Mouse (Mus musculus) forebrain, embryonic 10.5 days (tissue): ENCODE results near the gene Olfr211. TPM values are rescaled to one million over a fixed set of nuclear protein-coding genes. Genes with fewer than 3 reads are reported as not detected.
"Not testable (repeated sequence)": the region's sequence is repeated elsewhere in the genome, so short reads cannot be mapped to it uniquely, and the experiment has no call there.

Experiments used
- DNase-seq: peaks from one replicate; pipeline ENCODE4 v3.0.0-alpha.2; 2017; ENCODE audit warnings: low spot score; ENCODE audit errors: extremely low spot score
- H3K27ac ChIP-seq: fragments of 300-500 bp; sonication (generic); 2 replicates; pipeline ENCODE4 v1.5.1; 2016; ENCODE audit warnings: mild to moderate bottlenecking
- H3K27me3 ChIP-seq: fragments of 300-500 bp; sonication (generic); 2 replicates; pipeline ENCODE4 v1.6.1; 2016; ENCODE audit warnings: mild to moderate bottlenecking; ENCODE audit not compliant: poor library complexity, severe bottlenecking
- H3K36me3 ChIP-seq: fragments of 300-500 bp; sonication (generic); replicated peaks from 2 replicates; pipeline ENCODE4 v1.6.1; 2016; ENCODE audit warnings: mild to moderate bottlenecking, moderate library complexity
- H3K4me1 ChIP-seq: fragments of 300-500 bp; sonication (generic); 2 replicates; pipeline ENCODE4 v1.6.1; 2016
- H3K4me3 ChIP-seq: fragments of 300-500 bp; sonication (generic); 2 replicates; pipeline ENCODE4 v1.5.1; 2016; ENCODE audit warnings: mild to moderate bottlenecking, moderate library complexity
- H3K9me3 ChIP-seq: fragments of 300-500 bp; sonication (generic); 2 replicates; pipeline ENCODE4 v1.6.1; 2016; ENCODE audit warnings: mild to moderate bottlenecking, moderate library complexity
- WGBS: fragments of 180-500 bp; shearing (Covaris S2); methylation state at CpG from one replicate; pipeline ENCODE4 v1.1.7; 2016; 5-methylcytosine and 5-hydroxymethylcytosine counted together
- polyA plus RNA-seq: library from polyadenylated mRNA; unstranded; fragments of >200 nt; fragmentation: Nextera tagmentation; extraction: Ambion mirVana; gene quantifications from 2 replicates; pipeline ENCODE4 v1.2.1, GENCODE M21; 2016

The Olfr211 gene
- polyA plus RNA-seq, 1 experiment from 2014 or later, result not detected

- Histone ChIP-seq H3K4me3 (no peak overlapping the region), H3K27me3 (no peaks in the 10 kb centered on the region), H3K4me1 (no peaks in the 10 kb centered on the region), H3K9me3 (peaks cover 1% of the 10 kb centered on the region; the same call in 1 of the 2 replicates), H3K36me3 (no peaks in the 10 kb centered on the region), H3K27ac (no peak overlapping the region)
- 83% methylated on average over 1 of the region's 1 CpGs for WGBS
- no peak for DNase-seq
These were observed 7.1 kb downstream of the Olfr211 start for GRCm38 (mm10) chr6:116495960-116496359.

- H3K36me3 ChIP-seq, H3K27me3 ChIP-seq, H3K4me1 ChIP-seq, H3K27ac ChIP-seq, H3K4me3 ChIP-seq, DNase-seq: not testable (repeated sequence)
- H3K9me3 ChIP-seq, result peaks cover 34% of the 10 kb centered on the region
- 94% methylated on average over 20 of the region's 20 CpGs for WGBS
These were observed 17.6 kb downstream of the Olfr211 start, which contains the start of gene Olfr212 for GRCm38 (mm10) chr6:116506302-116507003. TSS of gene Olfr212 (plus strand) at chr6:116506516.

- no peaks in the 10 kb centered on the region for H3K27me3 ChIP-seq
- no peak overlapping the region for H3K27ac ChIP-seq
- H3K9me3 ChIP-seq, result no peaks in the 10 kb centered on the region
- H3K4me1 ChIP-seq, result no peaks in the 10 kb centered on the region
- no peaks in the 10 kb centered on the region for H3K36me3 ChIP-seq
- no peak for DNase-seq
- no peak overlapping the region for H3K4me3 ChIP-seq
These were observed 25.9 kb downstream of the Olfr211 start for GRCm38 (mm10) chr6:116514832-116515231.

- WGBS, result 82% methylated on average over 1 of the region's 1 CpGs
- Histone ChIP-seq H3K4me1 (no peaks in the 10 kb centered on the region), H3K27me3 (no peaks in the 10 kb centered on the region), H3K9me3 (no peaks in the 10 kb centered on the region), H3K4me3 (no peak within 1 kb of the TSS), H3K27ac (no peak within 1 kb of the TSS), H3K36me3 (no peaks in the 10 kb centered on the region)
- no peak for DNase-seq
These were observed 49.3 kb downstream of the Olfr211 start, which contains the start of gene Olfr213 for GRCm38 (mm10) chr6:116538156-116538555. TSS of gene Olfr213 (plus strand) at chr6:116538456.

- Histone ChIP-seq H3K27ac (no peak overlapping the region), H3K27me3 (no peaks in the 10 kb centered on the region), H3K4me3 (no peak overlapping the region), H3K36me3 (no peaks in the 10 kb centered on the region), H3K4me1 (no peaks in the 10 kb centered on the region), H3K9me3 (no peaks in the 10 kb centered on the region)
- WGBS, result 88% methylated on average over 2 of the region's 2 CpGs
- no peak for DNase-seq
These were observed 53.6 kb downstream of the Olfr211 start for GRCm38 (mm10) chr6:116542500-116542899.

Other genes starting within 250 kb of the Olfr211 start
- 8.1 and 8.2 TPM in 2 replicates for gene Zfand4, start 224.9 kb upstream of the Olfr211 start, polyA plus RNA-seq
- 25.3 TPM in 2 replicates for gene March8, start 151.1 kb upstream of the Olfr211 start, polyA plus RNA-seq
- gene Alox5, start 27.9 kb upstream of the Olfr211 start, polyA plus RNA-seq, result 0.78 and 1.0 TPM in 2 replicates
- 0.07 TPM in 1 of 2 replicates, not detected in the other for gene Olfr212, start 17.4 kb downstream of the Olfr211 start, polyA plus RNA-seq
- not detected in 2 replicates for gene Olfr213, start 49.4 kb downstream of the Olfr211 start, polyA plus RNA-seq
- gene Gm5580, start 62.0 kb downstream of the Olfr211 start, polyA plus RNA-seq, result 0.66 and 0.67 TPM in 2 replicates
- not detected in 2 replicates for gene Olfr214, start 65.1 kb downstream of the Olfr211 start, polyA plus RNA-seq
- gene Olfr215, start 95.1 kb downstream of the Olfr211 start, polyA plus RNA-seq, result not detected in 2 replicates
- 299 and 311 TPM in 2 replicates for gene Zfp422, start 139.9 kb downstream of the Olfr211 start, polyA plus RNA-seq
- 5.4 and 6.7 TPM in 2 replicates for gene Depp1, start 161.5 kb downstream of the Olfr211 start, polyA plus RNA-seq
- gene Rassf4, start 184.9 kb downstream of the Olfr211 start, polyA plus RNA-seq, result 12.1 and 15.2 TPM in 2 replicates
- 0.05 TPM in 2 replicates for gene Tmem72, start 227.8 kb downstream of the Olfr211 start, polyA plus RNA-seq